Mouse (Mus musculus): ENCODE data around the gene Bysl. TPM values are rescaled to one million over a fixed set of nuclear protein-coding genes. Genes with fewer than 3 reads are reported as not detected.
A peak's percentile ranks its signal among the peaks of the same experiment; 100 is the strongest.

Bysl gene
- total and polyA plus RNA-seq, 3 experiments = 69.3 to 85.4 TPM; not detected in 1

DNA sequence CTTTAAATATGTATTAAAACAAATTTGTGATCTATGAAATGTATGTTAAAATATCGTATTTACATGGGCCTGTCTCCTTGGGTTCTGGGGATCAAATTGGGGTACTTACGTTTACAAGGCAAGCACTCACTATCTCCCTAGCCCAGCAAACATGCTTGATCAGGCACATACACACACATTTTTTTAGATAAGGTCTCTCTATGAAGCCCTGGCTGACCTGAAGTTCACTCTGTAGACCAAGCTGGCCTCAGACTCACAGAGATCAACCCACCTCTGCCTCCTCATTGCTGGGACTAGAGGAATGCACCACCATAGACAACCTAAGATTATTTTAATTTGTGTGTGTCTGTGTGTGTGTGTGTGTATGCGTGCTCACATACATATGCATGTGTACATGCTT, 42.9 kb downstream of the Bysl start:
- H3K36me3 ChIP-seq (ENCODE audit: control insufficient read depth in 1 of 2, insufficient read depth in 2 of 2, low read length in 2 of 2) = peaks cover 0 to 17% of the 10 kb centered on the region in 2 experiments; a peak in 2 of 4 replicates
- no peak overlapping the region for H3K4me3 ChIP-seq (ENCODE audit: control insufficient read depth in 1 of 2, insufficient read depth in 1 of 2, low read depth in 2 of 2, low read length in 2 of 2)
- no peaks in the 10 kb centered on the region for H3K27me3 ChIP-seq (ENCODE audit: control insufficient read depth in 1 of 2, insufficient read depth in 2 of 2, low read length in 2 of 2)
- no peaks in the 10 kb centered on the region for H3K9me3 ChIP-seq (replicated peaks; ENCODE audit: insufficient read depth, low read length)
- TF ChIP-seq TCF12 (IDR thresholded peaks at IDR 0.05; ENCODE audit: low read depth, low read length) (peak; percentile 87), TAL1 (IDR thresholded peaks at IDR 0.05; ENCODE audit: low read length) (peak; percentile 70), RAD21 (IDR thresholded peaks at IDR 0.05; ENCODE audit: low read depth, low read length) (no peak), EP300 (IDR thresholded peaks at IDR 0.05; ENCODE audit: low read depth in 1 of 2, low read length in 2 of 2) (peak; percentile 61 to 85; a peak in 3 of 4 replicates), GATA1 (IDR thresholded peaks at IDR 0.05; ENCODE audit: low read depth, low read length) (peak; percentile 85), CHD2 (IDR thresholded peaks at IDR 0.05; ENCODE audit: low read length) (no peak), NELFE (IDR thresholded peaks at IDR 0.05; ENCODE audit: low read depth, low read length) (no peak), ETS1 (IDR thresholded peaks at IDR 0.05; ENCODE audit: low read depth, low read length) (peak; percentile 43; the same call in 1 of the 2 replicates)
- H3K9ac ChIP-seq (ENCODE audit: control insufficient read depth, low read depth, low read length, poor library complexity, severe bottlenecking) = no peak overlapping the region
- peak; percentile 71 for DNase-seq (ENCODE audit: low read depth, low spot score)
- H3K27ac ChIP-seq (ENCODE audit: control insufficient read depth, low read depth, low read length) = peak overlapping the region; percentile 23; the same call in 1 of the 2 replicates
- H3K4me1 ChIP-seq (ENCODE audit: control insufficient read depth in 1 of 2, insufficient read depth in 2 of 2, low read length in 2 of 2) = peaks cover 15 to 20% of the 10 kb centered on the region in 2 experiments
- no peaks in the 10 kb centered on the region for H3K79me2 ChIP-seq (ENCODE audit: control insufficient read depth, insufficient read depth, low read length, poor library complexity)

DNA sequence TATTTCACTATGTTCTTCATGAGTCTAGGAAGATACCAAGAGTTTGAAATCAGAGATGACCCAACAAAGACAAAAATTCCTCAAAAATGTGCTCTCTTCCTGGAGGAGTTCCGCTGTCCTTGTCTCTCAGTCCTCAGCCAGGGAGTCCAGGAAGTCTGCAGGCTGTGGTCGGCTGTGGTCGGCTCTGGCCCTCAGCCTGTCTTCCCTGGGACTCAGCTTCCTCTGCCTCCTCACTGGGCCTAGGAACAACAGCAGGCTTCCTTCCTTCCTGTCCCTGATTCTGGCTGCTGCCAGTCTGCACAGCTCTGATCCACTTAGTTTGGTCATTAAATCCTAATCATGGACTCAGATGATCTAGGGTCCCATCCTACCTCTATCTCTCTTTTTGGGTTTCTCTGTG, 44.0 kb downstream of the Bysl start:
- Histone ChIP-seq H3K27me3 (ENCODE audit: control insufficient read depth in 1 of 2, insufficient read depth in 2 of 2, low read length in 2 of 2) (no peaks in the 10 kb centered on the region), H3K36me3 (ENCODE audit: control insufficient read depth in 1 of 2, insufficient read depth in 2 of 2, low read length in 2 of 2) (peaks cover 0 to 17% of the 10 kb centered on the region in 2 experiments; a peak in 2 of 4 replicates), H3K4me3 (ENCODE audit: control insufficient read depth in 1 of 2, insufficient read depth in 1 of 2, low read depth in 2 of 2, low read length in 2 of 2) (no peak overlapping the region), H3K9me3 (replicated peaks; ENCODE audit: insufficient read depth, low read length) (no peaks in the 10 kb centered on the region), H3K9ac (ENCODE audit: control insufficient read depth, low read depth, low read length, poor library complexity, severe bottlenecking) (no peak overlapping the region), H3K79me2 (ENCODE audit: control insufficient read depth, insufficient read depth, low read length, poor library complexity) (no peaks in the 10 kb centered on the region), H3K27ac (ENCODE audit: control insufficient read depth, low read depth, low read length) (no peak overlapping the region), H3K4me1 (ENCODE audit: control insufficient read depth in 1 of 2, insufficient read depth in 2 of 2, low read length in 2 of 2) (peaks cover 15 to 20% of the 10 kb centered on the region in 2 experiments)
- no peak for DNase-seq (ENCODE audit: low read depth, low spot score)
- no peak for TF ChIP-seq MXI1 (IDR thresholded peaks at IDR 0.05; ENCODE audit: low read depth, low read length)
- no peak for TF ChIP-seq ZNF384 (IDR thresholded peaks at IDR 0.05; ENCODE audit: low read depth, low read length)
- TF ChIP-seq MAX (IDR thresholded peaks at IDR 0.05; ENCODE audit: low read length) = no peak
- no peak for TF ChIP-seq KAT2A (conservative IDR thresholded peaks at IDR 0.05; ENCODE audit: low read depth, low read length)
- no peak for TF ChIP-seq NRF1 (IDR thresholded peaks at IDR 0.05; ENCODE audit: insufficient read depth, low read depth, low read length, poor library complexity, severe bottlenecking)
- no peak for TF ChIP-seq MAZ (IDR thresholded peaks at IDR 0.05; ENCODE audit: low read depth, low read length)
- TF ChIP-seq GABPA (IDR thresholded peaks at IDR 0.05; ENCODE audit: low read depth, low read length) = no peak
- no peak for TF ChIP-seq MYB (IDR thresholded peaks at IDR 0.05; ENCODE audit: low read depth, low read length)
- no peak for TF ChIP-seq POLR2A (IDR thresholded peaks at IDR 0.05; ENCODE audit: control insufficient read depth in 1 of 2, insufficient read depth in 1 of 2, low read depth in 1 of 2, low read length in 2 of 2, poor library complexity in 1 of 2)
- TF ChIP-seq ZMIZ1 (IDR thresholded peaks at IDR 0.05; ENCODE audit: low read depth, low read length) = no peak
- no peak for TF ChIP-seq MYC (IDR thresholded peaks at IDR 0.05; ENCODE audit: low read depth, low read length)
- TF ChIP-seq ZKSCAN1 (IDR thresholded peaks at IDR 0.05; ENCODE audit: low read depth, low read length) = no peak
- TF ChIP-seq CHD1 (IDR thresholded peaks at IDR 0.05; ENCODE audit: low read depth, low read length) = no peak
- TF ChIP-seq SMC3 (IDR thresholded peaks at IDR 0.05; ENCODE audit: low read depth, low read length) = no peak
- TF ChIP-seq POLR2AphosphoS2 (IDR thresholded peaks at IDR 0.05; ENCODE audit: low read length) = no peak

Data from MEL (cell line).